Mouse (Mus musculus) erythroid progenitor cell, adult 5-6 weeks (primary cell): ENCODE data around the gene Acy3. TPM values are rescaled to one million over a fixed set of nuclear protein-coding genes. Genes with fewer than 3 reads are reported as not detected.
"Not testable (repeated sequence)": the region's sequence is repeated elsewhere in the genome, so short reads cannot be mapped to it uniquely, and the experiment has no call there.

ENCODE experiments used
- ATAC-seq: replicated peaks from 2 replicates; pipeline ENCODE4 v1.8.0; 2016; ENCODE audit warnings: moderate number of reproducible peaks, mild to moderate bottlenecking, moderate TSS enrichment, inconsistent platforms; ENCODE audit not compliant: poor library complexity, low FRiP score, severe bottlenecking
- total RNA-seq, 2 experiments: library from RNA; stranded (forward) in 1 of 2; stranded (reverse) in 1 of 2; fragments of 150-400 nt in 1 of 2; fragments of 186-747, 209-891 nt in 1 of 2; gene quantifications; 2 replicates each; pipeline versions ENCODE4 v1.2.3 to v1.2.4; 2015 to 2017; ENCODE audit warnings: low replicate concordance in 2 of 2

The Acy3 gene
- total RNA-seq, 2 experiments from 2014 or later: not detected

DNA sequence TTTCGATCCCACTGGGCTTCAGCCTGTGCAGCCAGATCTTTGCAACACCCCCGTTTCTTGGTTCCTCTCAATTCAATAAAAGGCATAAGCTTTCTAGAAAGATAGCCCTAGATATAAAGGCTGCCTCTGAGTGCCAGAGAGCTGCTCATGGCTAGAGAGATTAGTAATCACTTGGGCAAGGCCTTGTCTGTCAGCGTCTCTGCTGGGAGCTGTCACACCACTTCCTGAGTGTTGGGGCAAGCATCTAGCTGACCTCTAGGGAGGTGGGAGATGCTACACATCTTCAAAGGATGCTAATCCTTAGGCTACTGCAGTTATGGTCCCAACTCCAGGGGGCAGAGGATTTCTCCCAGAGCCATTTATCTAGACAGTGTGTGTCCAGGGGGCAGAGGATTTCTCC lies 19.1 kb upstream of the Acy3 start:
- ATAC-seq: no peak

- ATAC-seq: peak; percentile 90
These were observed 14.1 kb upstream of the Acy3 start, which contains the start of gene Aldh3b2 for GRCm38 (mm10) chr19:3972229-3972628. Aldh3b2 (plus strand) TSS chr19:3972328.

- ATAC-seq: not testable (repeated sequence)
These were observed 11.8 kb upstream of the Acy3 start for GRCm38 (mm10) chr19:3974608-3975007.

GRCm38 (mm10) chr19:3975866-3976265 lies 10.5 kb upstream of the Acy3 start:
- ATAC-seq: no peak

DNA sequence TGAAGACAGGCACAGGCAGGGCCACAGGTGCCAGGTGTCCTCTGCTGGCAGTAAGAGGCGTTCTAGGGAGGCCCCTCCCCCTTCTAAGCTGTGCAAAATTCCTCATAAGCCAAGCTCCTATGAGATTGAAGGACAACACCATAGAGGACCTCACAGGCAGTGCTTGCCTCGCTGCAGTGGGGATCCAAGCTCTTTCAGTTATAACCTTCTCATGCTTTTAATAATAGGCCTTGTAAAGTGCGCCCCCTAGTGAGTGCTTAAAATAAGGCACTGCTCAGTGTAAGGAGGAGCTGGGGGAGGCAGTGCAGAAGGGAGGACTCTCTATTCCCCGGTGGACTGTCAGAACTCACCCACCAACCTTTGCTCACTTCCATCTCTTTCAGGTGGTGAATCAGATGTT lies 6.1 kb upstream of the Acy3 start:
- ATAC-seq: peak; percentile 65; the same call in 1 of the 2 replicates

DNA sequence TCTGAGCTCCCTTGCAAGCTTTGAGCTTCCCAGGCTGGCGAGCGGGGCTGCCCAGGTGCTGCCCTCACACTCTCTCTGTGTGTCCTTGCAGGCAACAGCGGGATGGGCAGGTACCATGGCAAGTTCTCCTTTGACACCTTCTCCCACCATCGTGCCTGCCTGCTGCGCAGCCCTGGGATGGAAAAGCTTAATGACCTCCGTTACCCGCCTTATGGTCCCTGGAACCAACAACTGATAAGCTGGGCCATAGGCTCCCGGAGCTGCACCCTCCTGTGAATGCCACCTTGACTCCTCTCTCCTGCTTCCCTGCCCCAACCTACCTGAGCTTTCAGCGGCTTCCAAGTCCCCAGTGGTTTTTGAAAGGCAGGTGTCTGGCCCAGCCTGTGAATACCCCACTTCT lies 5.5 kb upstream of the Acy3 start:
- ATAC-seq: no peak

GRCm38 (mm10) chr19:3983527-3984200 lies 2.7 kb upstream of the Acy3 start:
- no peak for ATAC-seq

DNA sequence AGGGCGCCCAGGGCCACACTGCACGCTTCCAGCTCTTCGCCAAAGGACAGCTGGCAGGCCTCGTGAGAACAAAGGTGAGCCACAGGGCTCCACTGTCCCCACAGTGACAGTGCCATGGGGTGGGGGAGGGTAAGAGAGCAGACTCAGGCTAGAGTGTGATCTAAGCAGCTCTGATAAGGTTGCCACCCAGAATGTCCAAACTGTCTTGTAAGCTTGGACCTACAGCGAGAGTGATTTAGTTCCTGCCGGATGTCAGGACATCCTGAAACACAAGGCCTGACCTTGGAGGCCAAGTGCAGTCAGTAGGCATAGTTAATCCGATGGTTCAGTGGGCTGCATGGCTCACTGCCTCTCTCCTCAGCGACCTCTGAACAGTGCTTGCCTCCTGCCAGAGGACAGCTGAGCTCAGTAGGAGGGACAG lies 1.1 kb upstream of the Acy3 start:
- ATAC-seq: no peak

DNA sequence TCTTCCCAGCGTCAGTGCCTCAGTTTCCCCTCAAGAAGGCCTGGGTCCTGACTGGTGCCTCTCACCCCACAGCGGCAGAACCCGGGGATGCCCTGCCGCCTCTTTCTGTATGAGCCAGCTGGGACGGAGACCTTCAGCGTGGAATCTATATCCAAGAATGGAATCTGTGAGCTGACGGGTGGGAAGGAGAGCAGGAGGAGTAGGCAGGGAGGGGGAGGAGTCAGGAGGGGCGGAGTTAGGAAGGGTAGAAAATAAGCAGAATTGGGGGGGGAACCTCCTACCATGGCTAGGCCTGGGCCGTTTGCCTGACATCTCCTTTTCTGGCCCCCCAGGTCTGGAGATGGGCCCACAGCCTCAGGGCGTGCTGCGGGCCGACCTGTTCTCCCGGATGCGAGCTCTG lies 1.7 kb downstream of the Acy3 start:
- ATAC-seq: no peak

GRCm38 (mm10) chr19:3988750-3989149 lies 2.4 kb downstream of the Acy3 start:
- no peak for ATAC-seq

GRCm38 (mm10) chr19:3990804-3991203 lies 4.4 kb downstream of the Acy3 start:
- no peak for ATAC-seq

DNA sequence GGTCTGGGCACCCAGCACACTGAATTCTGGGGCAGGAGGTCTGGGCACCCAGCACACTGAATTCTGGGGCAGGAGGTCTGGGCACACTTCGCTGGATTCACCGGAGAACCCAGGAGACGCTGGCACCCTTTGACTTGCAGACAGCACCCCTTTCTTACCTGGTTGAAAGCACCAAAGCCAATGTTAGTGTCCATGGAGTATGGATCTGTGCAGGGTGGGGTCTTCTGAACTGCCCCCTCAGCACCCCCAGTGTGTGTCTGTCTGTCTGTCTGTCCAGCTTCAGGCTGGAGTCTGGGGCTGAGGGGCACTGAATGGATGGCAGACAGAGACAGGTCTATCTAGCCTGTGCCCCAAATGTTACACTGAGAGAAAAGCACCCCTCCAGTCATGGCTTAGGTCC lies 5.2 kb downstream of the Acy3 start:
- ATAC-seq: no peak

- no peak for ATAC-seq
These were observed 5.6 kb downstream of the Acy3 start for GRCm38 (mm10) chr19:3991966-3992365.

DNA sequence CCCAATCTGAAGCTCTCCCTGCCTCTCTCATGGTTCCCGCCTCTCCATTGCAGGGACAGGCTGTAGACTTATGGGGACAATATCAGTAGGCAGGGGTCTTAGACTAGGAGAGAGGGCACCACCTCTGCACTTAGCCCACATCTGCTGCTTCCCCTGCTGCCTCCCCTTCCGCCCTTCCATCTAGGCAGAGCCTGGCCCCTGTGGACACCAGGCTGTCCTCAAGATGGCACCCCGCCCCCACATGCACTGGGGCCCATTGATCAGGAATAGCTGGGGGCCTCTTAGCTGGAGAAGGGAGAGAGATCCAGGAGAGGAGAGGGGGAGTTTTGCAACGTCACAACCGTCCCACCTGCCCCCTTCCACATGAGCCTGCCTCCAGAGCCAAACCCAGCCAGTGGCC lies 6.0 kb downstream of the Acy3 start, which contains the start of gene Tbx10:
Gene Tbx10, plus strand, starts transcription at position 337 of the 400 bp plus-strand sequence.
- no peak for ATAC-seq

DNA sequence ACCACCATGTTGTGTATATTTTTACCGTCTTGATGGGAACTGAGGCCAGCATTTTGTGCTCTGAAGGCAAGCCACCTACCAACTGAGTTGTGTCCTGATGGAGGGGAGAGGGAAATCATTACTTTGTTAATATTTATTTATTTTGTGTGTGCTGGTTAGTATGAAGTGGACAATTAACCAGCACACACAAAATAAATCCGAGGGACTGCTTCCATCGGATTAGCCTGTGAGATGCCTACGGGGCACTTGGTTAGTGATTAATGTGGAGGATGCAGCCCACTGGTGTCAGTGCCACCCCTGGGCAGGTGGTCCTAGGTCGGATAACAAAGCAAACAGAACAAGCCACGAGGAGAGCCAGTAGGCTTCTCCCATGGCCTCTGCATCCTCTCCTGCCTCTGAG lies 8.6 kb downstream of the Acy3 start:
- ATAC-seq: no peak

- no peak for ATAC-seq
These were observed 9.1 kb downstream of the Acy3 start for GRCm38 (mm10) chr19:3995505-3995904.

GRCm38 (mm10) chr19:3996106-3996505 lies 9.7 kb downstream of the Acy3 start:
- ATAC-seq: no peak

DNA sequence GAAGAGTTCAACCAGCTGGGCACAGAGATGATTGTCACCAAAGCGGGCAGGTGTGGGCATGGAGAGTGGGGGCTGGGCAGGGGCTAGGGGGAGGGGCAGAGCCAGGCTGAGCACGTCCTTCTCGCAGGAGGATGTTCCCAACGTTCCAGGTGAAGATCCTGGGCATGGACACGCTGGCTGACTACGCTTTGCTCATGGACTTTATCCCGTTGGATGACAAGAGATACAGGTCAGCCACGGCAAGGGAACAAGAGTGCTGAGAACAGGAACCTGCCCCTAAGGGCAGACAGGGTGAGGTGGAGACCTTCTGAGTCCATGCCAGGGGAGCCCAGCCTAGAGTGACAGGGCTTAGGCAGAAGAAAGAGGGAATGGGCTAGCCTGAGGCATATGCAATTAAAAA lies 10.4 kb downstream of the Acy3 start:
- ATAC-seq: no peak

DNA sequence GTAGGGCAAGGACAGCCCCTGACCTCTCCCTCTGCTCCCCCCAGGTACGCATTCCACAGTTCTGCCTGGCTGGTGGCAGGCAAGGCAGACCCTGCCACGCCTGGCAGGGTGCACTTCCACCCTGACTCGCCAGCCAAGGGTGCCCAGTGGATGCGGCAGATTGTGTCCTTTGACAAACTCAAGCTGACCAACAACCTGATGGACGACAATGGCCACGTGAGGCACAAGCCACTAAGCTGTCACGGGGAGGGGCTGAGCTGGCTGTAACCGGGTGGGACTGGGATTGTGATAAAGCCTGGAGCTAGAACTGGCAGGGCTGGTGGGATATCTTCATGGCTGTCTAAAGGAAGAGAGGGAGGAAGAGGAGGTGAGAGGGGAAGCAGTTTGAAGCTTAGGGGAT lies 10.9 kb downstream of the Acy3 start:
- no peak for ATAC-seq

GRCm38 (mm10) chr19:3998335-3998734 lies 12.0 kb downstream of the Acy3 start:
- no peak for ATAC-seq

- no peak for ATAC-seq
These were observed 12.9 kb downstream of the Acy3 start for GRCm38 (mm10) chr19:3999121-3999730.
